Mouse (Mus musculus) megakaryocyte, adult 5-6 weeks (primary cell): Measurements from ENCODE around the gene Gm13289. TPM values are rescaled to one million over a fixed set of nuclear protein-coding genes. Genes with fewer than 3 reads are reported as not detected.
A peak's percentile ranks its signal among the peaks of the same experiment; 100 is the strongest.
"Not testable (repeated sequence)": the region's sequence is repeated elsewhere in the genome, so short reads cannot be mapped to it uniquely, and the experiment has no call there.

ENCODE experiments used
- ATAC-seq: 2 replicates; pipeline ENCODE4 v1.8.0; 2016; ENCODE audit warnings: mild to moderate bottlenecking, inconsistent platforms; ENCODE audit not compliant: poor library complexity, severe bottlenecking
- total RNA-seq, 2 experiments: library from RNA; stranded (forward) in 1 of 2; stranded (reverse) in 1 of 2; fragments of 153-499, 151-499 nt in 1 of 2; fragments of 221-1000, 200-1000 nt in 1 of 2; gene quantifications; 2 replicates each; pipeline versions ENCODE4 v1.2.3 to v1.2.4; 2015 to 2017

Gene Gm13289
- total RNA-seq, 2 experiments from 2014 or later = not detected

DNA sequence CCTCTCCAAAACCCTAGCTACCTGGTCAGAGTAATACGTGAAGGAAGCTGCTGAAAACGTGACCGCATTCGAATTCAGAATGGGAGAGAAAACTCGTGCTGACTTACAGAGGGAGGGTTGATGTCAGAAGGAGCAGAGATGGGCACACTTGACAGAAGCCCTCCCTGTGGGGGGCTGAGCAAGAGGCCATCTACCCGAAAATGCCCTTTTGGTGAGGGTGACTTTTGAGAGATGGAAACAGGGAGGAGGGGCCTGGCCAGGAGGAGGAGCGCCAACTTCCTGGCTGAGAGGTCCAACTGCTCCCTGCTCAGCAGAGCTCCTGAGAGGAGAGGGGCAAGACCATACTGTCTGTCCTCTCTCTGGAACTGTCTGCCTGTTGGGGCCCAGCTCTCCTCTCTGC is 5.1 kb downstream of the Gm13289 start, which contains the start of gene Ifnz:
Gene Ifnz (plus strand): TSS at position 301 of the 400 bp plus-strand sequence.
- not testable (repeated sequence) for ATAC-seq

GRCm38 (mm10) chr4:88782335-88782734 is 5.6 kb downstream of the Gm13289 start:
- ATAC-seq = not testable (repeated sequence)

- ATAC-seq = not testable (repeated sequence)
Observed at GRCm38 (mm10) chr4:88785409-88785808, 8.7 kb downstream of the Gm13289 start, which contains the start of gene Gm13276. TSS of gene Gm13276 (plus strand) at chr4:88785709.

GRCm38 (mm10) chr4:88788402-88788801 is 11.7 kb downstream of the Gm13289 start, which contains the start of gene Gm13277:
TSS of gene Gm13277 (plus strand) at chr4:88788632.
- ATAC-seq = not testable (repeated sequence)

DNA sequence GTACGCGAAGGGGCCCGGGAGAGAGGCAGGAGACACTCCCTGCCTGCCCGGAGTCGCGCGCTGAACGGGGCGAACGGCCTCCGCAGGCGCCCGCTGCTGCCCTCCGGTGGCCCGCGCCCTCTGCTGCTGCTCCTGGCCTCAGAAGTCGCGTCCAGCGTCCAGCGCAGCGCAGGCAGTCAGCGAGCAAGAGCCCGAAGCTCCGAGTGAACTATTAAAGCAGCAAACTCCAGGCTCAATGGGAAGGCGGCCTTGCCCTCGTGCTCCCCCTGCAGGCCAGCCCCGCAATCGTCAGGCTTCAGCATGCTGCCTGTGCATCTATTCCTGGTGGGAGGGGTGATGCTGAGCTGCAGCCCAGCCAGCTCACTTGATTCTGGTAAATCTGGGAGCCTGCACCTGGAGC is 14.5 kb downstream of the Gm13289 start, which contains the start of gene Gm13278:
Gene Gm13278 (plus strand): TSS at position 301 of the 400 bp plus-strand sequence.
- not testable (repeated sequence) for ATAC-seq

DNA sequence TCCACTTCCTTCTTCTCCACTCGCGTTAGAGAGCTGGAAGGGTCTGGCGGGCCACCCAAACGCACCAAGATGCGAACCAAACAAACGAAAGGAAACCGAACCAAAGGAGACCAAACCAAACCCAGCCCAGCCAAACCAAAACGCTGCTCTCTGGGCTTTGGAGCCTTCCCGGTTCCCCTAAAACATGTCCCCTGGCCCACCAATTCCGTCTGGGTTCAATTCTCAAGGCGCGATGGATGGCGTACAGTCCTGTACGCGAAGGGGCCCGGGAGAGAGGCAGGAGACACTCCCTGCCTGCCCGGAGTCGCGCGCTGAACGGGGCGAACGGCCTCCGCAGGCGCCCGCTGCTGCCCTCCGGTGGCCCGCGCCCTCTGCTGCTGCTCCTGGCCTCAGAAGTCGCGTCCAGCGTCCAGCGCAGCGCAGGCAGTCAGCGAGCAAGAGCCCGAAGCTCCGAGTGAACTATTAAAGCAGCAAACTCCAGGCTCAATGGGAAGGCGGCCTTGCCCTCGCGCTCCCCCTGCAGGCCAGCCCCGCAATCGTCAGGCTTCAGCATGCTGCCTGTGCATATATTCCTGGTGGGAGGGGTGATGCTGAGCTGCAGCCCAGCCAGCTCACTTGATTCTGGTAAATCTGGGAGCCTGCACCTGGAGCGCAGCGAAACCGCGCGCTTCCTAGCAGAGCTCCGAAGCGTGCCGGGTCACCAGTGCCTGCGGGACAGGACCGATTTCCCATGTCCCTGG is 17.4 kb downstream of the Gm13289 start, which contains the start of gene Gm13275:
Gene Gm13275 (plus strand): TSS at position 552 of the 740 bp plus-strand sequence.
- not testable (repeated sequence) for ATAC-seq

GRCm38 (mm10) chr4:88797097-88797496 is 20.4 kb downstream of the Gm13289 start, which contains the start of gene Gm13279:
TSS of gene Gm13279 (plus strand) at chr4:88797397.
- not testable (repeated sequence) for ATAC-seq

DNA sequence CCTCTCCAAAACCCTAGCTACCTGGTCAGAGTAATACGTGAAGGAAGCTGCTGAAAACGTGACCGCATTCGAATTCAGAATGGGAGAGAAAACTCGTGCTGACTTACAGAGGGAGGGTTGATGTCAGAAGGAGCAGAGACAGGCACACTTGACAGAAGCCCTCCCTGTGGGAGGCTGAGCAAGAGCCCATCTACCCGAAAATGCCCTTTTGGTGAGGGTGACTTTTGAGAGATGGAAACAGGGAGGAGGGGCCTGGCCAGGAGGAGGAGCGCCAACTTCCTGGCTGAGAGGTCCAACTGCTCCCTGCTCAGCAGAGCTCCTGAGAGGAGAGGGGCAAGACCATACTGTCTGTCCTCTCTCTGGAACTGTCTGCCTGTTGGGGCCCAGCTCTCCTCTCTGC is 22.6 kb downstream of the Gm13289 start, which contains the start of gene Gm13285:
Gene Gm13285 (plus strand): TSS at position 301 of the 400 bp plus-strand sequence.
- ATAC-seq = not testable (repeated sequence)

DNA sequence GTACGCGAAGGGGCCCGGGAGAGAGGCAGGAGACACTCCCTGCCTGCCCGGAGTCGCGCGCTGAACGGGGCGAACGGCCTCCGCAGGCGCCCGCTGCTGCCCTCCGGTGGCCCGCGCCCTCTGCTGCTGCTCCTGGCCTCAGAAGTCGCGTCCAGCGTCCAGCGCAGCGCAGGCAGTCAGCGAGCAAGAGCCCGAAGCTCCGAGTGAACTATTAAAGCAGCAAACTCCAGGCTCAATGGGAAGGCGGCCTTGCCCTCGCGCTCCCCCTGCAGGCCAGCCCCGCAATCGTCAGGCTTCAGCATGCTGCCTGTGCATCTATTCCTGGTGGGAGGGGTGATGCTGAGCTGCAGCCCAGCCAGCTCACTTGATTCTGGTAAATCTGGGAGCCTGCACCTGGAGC is 26.2 kb downstream of the Gm13289 start, which contains the start of gene Gm13287:
Gene Gm13287 (plus strand): TSS at position 301 of the 400 bp plus-strand sequence.
- not testable (repeated sequence) for ATAC-seq

DNA sequence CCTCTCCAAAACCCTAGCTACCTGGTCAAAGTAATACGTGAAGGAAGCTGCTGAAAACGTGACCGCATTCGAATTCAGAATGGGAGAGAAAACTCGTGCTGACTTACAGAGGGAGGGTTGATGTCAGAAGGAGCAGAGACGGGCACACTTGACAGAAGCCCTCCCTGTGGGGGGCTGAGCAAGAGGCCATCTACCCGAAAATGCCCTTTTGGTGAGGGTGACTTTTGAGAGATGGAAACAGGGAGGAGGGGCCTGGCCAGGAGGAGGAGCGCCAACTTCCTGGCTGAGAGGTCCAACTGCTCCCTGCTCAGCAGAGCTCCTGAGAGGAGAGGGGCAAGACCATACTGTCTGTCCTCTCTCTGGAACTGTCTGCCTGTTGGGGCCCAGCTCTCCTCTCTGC is 28.5 kb downstream of the Gm13289 start, which contains the start of gene Gm13288:
Gene Gm13288 (plus strand): TSS at position 301 of the 400 bp plus-strand sequence.
- ATAC-seq = not testable (repeated sequence)

- not testable (repeated sequence) for ATAC-seq
Observed at GRCm38 (mm10) chr4:88805761-88806160, 29.0 kb downstream of the Gm13289 start.

DNA sequence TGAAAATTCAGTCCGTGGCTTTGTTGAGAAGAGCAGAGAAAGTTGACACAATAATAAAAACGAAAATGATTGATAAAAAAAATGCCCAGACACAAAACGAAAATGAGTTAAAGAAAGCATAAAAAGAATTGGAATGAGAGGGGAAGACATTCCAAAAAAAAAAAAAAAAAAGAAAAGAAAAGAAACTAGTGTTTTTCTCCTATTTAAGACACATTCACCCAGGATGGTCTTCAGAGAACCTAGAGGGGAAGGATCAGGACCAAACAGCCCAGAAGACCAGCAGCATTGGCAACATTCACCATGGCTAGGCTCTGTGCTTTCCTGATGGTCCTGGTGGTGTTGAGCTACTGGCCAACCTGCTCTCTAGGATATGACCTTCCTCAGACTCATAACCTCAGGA is 39.2 kb downstream of the Gm13289 start, which contains the start of gene Ifna7:
Gene Ifna7 (plus strand): TSS at position 301 of the 400 bp plus-strand sequence.
- ATAC-seq = no peak

DNA sequence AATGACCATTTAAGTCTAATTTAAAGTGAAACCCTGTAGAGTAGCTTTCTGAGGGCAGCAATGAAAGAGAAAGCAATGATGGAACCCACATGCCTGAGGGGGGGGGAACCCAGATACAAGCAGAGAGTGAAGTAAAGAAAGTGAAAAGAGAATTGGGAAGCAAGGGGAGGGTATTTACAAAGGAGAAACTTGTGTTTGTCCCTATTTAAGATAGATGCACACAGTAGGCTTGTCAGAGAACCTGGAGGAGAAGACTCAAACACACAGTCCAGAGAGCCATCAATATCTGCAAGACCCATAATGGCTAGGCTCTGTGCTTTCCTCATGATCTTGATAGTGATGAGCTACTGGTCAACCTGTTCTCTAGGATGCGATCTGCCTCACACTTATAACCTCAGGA is 42.9 kb downstream of the Gm13289 start, which contains the start of gene Ifna11:
Gene Ifna11 (plus strand): TSS at position 301 of the 400 bp plus-strand sequence.
- no peak for ATAC-seq

DNA sequence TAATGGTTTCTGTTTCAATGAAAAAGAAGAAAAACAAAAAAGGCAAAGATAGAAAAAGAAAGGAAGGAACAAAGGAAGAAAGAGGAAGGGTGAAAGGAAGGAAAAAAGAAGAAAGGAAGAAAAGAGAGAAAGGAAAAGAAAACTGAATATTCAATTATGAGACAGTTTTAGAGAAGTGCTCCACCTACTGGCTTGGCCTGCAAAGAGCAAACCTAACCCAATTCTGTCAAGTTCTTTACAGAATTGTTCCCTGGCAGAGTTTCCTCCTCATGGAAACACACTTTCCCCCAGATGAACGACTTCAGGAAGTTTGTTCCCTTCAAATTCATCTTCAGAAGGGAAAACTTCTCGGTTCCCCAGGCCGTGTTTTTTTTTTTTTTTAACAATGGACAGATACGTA is 46.3 kb downstream of the Gm13289 start:
- peak; percentile 62; the same call in 1 of the 2 replicates for ATAC-seq

Other genes starting within 250 kb of the Gm13289 start
Only the 30 nearest of the 31 such genes appear.
- gene Ifna14, start 205.1 kb upstream of the Gm13289 start, total RNA-seq (2015) = not detected in 2 replicates
- not detected in 2 replicates for gene Ifna14, start 205.1 kb upstream of the Gm13289 start, total RNA-seq (2017)
- gene Ifna9, start 184.5 kb upstream of the Gm13289 start, total RNA-seq (2015) = not detected in 2 replicates
- gene Ifna9, start 184.5 kb upstream of the Gm13289 start, total RNA-seq (2017) = not detected in 2 replicates
- not detected in 2 replicates for gene Ifna12, start 173.5 kb upstream of the Gm13289 start, total RNA-seq (2015)
- gene Ifna12, start 173.5 kb upstream of the Gm13289 start, total RNA-seq (2017) = not detected in 2 replicates
- gene C87499, start 142.5 kb upstream of the Gm13289 start, total RNA-seq (2015) = not detected in 2 replicates
- gene C87499, start 142.5 kb upstream of the Gm13289 start, total RNA-seq (2017) = not detected in 2 replicates
- not detected in 2 replicates for gene Ifna13, start 132.5 kb upstream of the Gm13289 start, total RNA-seq (2015)
- gene Ifna13, start 132.5 kb upstream of the Gm13289 start, total RNA-seq (2017) = not detected in 2 replicates
- gene Ifna16, start 100.0 kb upstream of the Gm13289 start, total RNA-seq (2015) = not detected in 2 replicates
- not detected in 2 replicates for gene Ifna16, start 100.0 kb upstream of the Gm13289 start, total RNA-seq (2017)
- not detected in 2 replicates for gene Ifna2, start 93.0 kb upstream of the Gm13289 start, total RNA-seq (2015)
- gene Ifna2, start 93.0 kb upstream of the Gm13289 start, total RNA-seq (2017) = not detected in 2 replicates
- not detected in 2 replicates for gene Ifnab, start 85.6 kb upstream of the Gm13289 start, total RNA-seq (2015)
- gene Ifnab, start 85.6 kb upstream of the Gm13289 start, total RNA-seq (2017) = not detected in 2 replicates
- not detected in 2 replicates for gene Gm26566, start 55.1 kb upstream of the Gm13289 start, total RNA-seq (2015)
- 0.55 TPM in 1 of 2 replicates, not detected in the other for gene Gm26566, start 55.1 kb upstream of the Gm13289 start, total RNA-seq (2017)
- 56.7 and 61.1 TPM in 2 replicates for gene Klhl9, start 54.5 kb upstream of the Gm13289 start, total RNA-seq (2015)
- gene Klhl9, start 54.5 kb upstream of the Gm13289 start, total RNA-seq (2017) = 83.8 and 85.5 TPM in 2 replicates
- gene Gm13271, start 22.1 kb upstream of the Gm13289 start, total RNA-seq (2015) = not detected in 2 replicates
- gene Gm13271, start 22.1 kb upstream of the Gm13289 start, total RNA-seq (2017) = not detected in 2 replicates
- gene Gm13283, start 16.8 kb upstream of the Gm13289 start, total RNA-seq (2015) = not detected in 2 replicates
- gene Gm13283, start 16.8 kb upstream of the Gm13289 start, total RNA-seq (2017) = 0.18 and 0.20 TPM in 2 replicates
- gene Gm13290, start 3.1 kb upstream of the Gm13289 start, total RNA-seq (2015) = not detected in 2 replicates
- not detected in 2 replicates for gene Gm13290, start 3.1 kb upstream of the Gm13289 start, total RNA-seq (2017)
- not detected in 2 replicates for gene Gm13272, start 2.9 kb downstream of the Gm13289 start, total RNA-seq (2015)
- gene Gm13272, start 2.9 kb downstream of the Gm13289 start, total RNA-seq (2017) = not detected in 2 replicates
- gene Ifnz, start 5.2 kb downstream of the Gm13289 start, total RNA-seq (2015) = not detected in 2 replicates
- gene Ifnz, start 5.2 kb downstream of the Gm13289 start, total RNA-seq (2017) = not detected in 2 replicates
- not detected in 2 replicates for gene Gm13276, start 8.8 kb downstream of the Gm13289 start, total RNA-seq (2015)
- not detected in 2 replicates for gene Gm13276, start 8.8 kb downstream of the Gm13289 start, total RNA-seq (2017)
- gene Gm13277, start 11.7 kb downstream of the Gm13289 start, total RNA-seq (2015) = not detected in 2 replicates
- gene Gm13277, start 11.7 kb downstream of the Gm13289 start, total RNA-seq (2017) = not detected in 2 replicates
- not detected in 2 replicates for gene Gm13278, start 14.6 kb downstream of the Gm13289 start, total RNA-seq (2015)
- gene Gm13278, start 14.6 kb downstream of the Gm13289 start, total RNA-seq (2017) = not detected in 2 replicates
- not detected in 2 replicates for gene Gm13275, start 17.6 kb downstream of the Gm13289 start, total RNA-seq (2015)
- not detected in 2 replicates for gene Gm13275, start 17.6 kb downstream of the Gm13289 start, total RNA-seq (2017)
- not detected in 2 replicates for gene Gm13279, start 20.5 kb downstream of the Gm13289 start, total RNA-seq (2015)
- not detected in 2 replicates for gene Gm13279, start 20.5 kb downstream of the Gm13289 start, total RNA-seq (2017)
- not detected in 2 replicates for gene Gm13285, start 22.7 kb downstream of the Gm13289 start, total RNA-seq (2015)
- gene Gm13285, start 22.7 kb downstream of the Gm13289 start, total RNA-seq (2017) = not detected in 2 replicates
- not detected in 2 replicates for gene Gm13287, start 26.3 kb downstream of the Gm13289 start, total RNA-seq (2015)
- not detected in 2 replicates for gene Gm13287, start 26.3 kb downstream of the Gm13289 start, total RNA-seq (2017)
- gene Gm13288, start 28.6 kb downstream of the Gm13289 start, total RNA-seq (2015) = not detected in 2 replicates
- not detected in 2 replicates for gene Gm13288, start 28.6 kb downstream of the Gm13289 start, total RNA-seq (2017)
- not detected in 2 replicates for gene Ifna7, start 39.3 kb downstream of the Gm13289 start, total RNA-seq (2015)
- gene Ifna7, start 39.3 kb downstream of the Gm13289 start, total RNA-seq (2017) = not detected in 2 replicates
- not detected in 2 replicates for gene Ifna11, start 43.0 kb downstream of the Gm13289 start, total RNA-seq (2015)
- gene Ifna11, start 43.0 kb downstream of the Gm13289 start, total RNA-seq (2017) = not detected in 2 replicates
- not detected in 2 replicates for gene Ifna6, start 50.5 kb downstream of the Gm13289 start, total RNA-seq (2015)
- not detected in 2 replicates for gene Ifna6, start 50.5 kb downstream of the Gm13289 start, total RNA-seq (2017)
- gene Ifna5, start 58.6 kb downstream of the Gm13289 start, total RNA-seq (2015) = not detected in 2 replicates
- not detected in 2 replicates for gene Ifna5, start 58.6 kb downstream of the Gm13289 start, total RNA-seq (2017)
- not detected in 2 replicates for gene Ifna4, start 64.9 kb downstream of the Gm13289 start, total RNA-seq (2015)
- not detected in 2 replicates for gene Ifna4, start 64.9 kb downstream of the Gm13289 start, total RNA-seq (2017)
- gene Ifna1, start 73.2 kb downstream of the Gm13289 start, total RNA-seq (2015) = not detected in 2 replicates
- not detected in 2 replicates for gene Ifna1, start 73.2 kb downstream of the Gm13289 start, total RNA-seq (2017)
- not detected in 2 replicates for gene Ifne, start 103.3 kb downstream of the Gm13289 start, total RNA-seq (2015)
- not detected in 2 replicates for gene Ifne, start 103.3 kb downstream of the Gm13289 start, total RNA-seq (2017)